Mouse (Mus musculus): Measurements from ENCODE around the gene Zfp933. TPM values are rescaled to one million over a fixed set of nuclear protein-coding genes. Genes with fewer than 3 reads are reported as not detected.

Zfp933 gene
- 7.2 TPM for polyA plus RNA-seq (2014; fragmentation: Illumina TruSeq; extraction: RNeasy Lipid Tissue Mini Kit (QIAGEN cat#74804); ENCODE audit: low read depth, low replicate concordance)

DNA sequence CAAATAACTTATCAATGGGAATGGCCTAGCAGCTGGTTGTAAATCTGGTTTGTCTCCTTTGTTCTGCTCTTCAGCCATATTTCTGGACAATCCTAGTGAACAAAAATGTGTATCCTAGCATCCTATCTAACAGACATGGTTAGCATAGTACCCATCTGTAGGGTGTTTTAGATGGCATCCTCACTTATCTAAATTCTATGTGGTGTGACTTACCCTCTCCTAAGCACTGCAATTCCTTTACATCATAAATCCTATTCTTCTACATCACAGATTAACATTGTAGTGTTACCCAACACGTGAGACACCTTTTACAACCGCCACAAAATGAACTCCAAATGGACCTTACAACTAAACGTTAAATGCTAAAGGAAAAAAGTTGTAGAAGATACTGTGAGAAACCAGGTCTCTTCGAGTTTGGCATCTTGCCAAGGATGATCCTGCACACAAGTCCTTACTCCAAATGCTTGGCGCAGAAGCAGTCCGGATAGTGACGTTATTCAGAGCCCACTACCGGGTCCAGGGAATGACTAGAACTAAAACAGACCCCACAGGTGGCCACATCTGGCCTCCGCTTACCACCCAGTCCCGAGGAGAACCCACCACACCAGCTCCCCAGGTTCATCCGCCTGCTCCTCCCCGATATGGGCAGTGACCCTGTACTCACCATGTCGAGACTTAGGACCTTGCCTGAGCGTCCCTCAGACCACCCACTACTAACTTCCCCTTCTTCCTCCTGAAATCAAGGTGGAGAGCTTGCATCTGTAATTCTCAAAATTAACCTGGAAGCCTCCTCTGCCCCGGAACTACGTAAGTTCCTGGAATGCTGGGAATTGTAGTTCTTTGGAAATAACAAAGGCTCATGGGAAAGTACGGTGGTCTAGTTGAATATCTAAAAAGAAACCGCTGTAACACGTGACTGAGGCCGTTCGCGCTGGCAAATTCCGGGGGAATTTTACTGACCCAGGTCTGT lies at the start of gene Zfp933:
Zfp933 (minus strand) TSS at position 753 of the 970 bp plus-strand sequence.

DNA sequence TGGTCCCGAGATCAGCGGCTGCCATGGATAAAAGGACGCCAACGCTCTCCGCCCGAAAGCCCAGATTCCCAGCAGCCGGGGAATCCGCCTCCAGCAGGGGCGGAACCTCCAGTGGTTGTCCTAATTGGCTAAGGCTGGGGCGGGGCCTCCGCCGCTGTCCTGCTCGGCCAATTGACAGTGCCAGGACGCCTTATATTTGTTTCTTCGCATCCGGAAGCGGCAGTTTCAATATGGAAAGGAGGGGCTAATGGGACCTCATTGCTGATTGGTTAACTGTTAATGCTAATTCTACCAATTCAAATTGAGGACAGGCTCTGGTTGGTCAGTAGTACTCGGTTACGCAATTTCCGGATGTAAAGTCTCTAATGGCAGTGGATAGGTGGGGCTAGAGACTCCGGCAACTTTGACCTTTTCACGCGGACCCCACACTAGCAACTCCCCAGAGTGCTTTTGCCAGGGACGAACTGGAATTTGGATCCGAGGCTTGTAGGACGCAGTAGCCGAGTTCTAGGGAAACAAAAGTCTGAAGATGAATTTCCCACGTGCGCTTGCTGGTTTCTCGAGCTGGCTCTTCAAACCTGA lies 20.4 kb upstream of the Zfp933 start, which contains the start of the genes Miip and Fv1:
Miip (minus strand) TSS at position 367 of the 582 bp plus-strand sequence.
Fv1 (plus strand) TSS at position 530 of the 582 bp plus-strand sequence.

DNA sequence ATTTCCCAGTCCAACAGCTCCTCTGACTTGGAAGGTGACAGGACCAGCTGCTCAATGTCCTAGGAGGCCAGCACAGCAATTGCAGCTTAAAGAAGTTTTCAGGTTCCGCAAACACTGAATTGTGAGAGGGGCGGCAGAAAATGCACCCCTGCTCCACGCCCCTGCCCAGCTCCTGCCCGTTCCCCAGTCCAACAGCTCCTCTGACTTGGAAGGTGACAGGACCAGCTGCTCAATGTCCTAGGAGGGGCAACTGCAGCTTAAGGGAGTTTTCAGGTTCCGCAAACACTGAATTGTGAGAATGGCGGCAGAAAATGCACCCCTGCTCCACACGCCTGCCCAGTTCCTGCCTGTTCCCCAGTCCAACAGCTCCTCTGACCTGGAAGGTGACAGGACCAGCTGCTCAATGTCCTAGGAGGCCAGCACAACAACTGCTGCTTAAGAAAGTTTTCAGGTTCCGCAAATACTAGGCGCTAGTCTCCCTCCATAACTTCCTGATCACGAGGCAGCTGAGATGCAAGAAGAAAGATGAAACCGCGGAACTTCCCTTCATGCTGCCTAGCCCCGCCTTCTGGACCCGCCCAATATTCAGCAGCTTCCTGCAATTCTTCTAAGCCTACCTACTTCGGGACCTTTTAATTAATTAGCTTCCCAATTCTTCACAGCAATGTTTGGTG lies 38.7 kb downstream of the Zfp933 start, which contains the start of gene Zfp984:
Zfp984 (minus strand) TSS at position 497 of the 674 bp plus-strand sequence.

Other genes starting within 250 kb of the Zfp933 start
- 0.34 TPM for gene Zfp979, start 205.9 kb downstream of the Zfp933 start, polyA plus RNA-seq (2014; fragmentation: Illumina TruSeq; extraction: RNeasy Lipid Tissue Mini Kit (QIAGEN cat#74804); ENCODE audit: low read depth, low replicate concordance)
- gene Zfp534, start 145.8 kb downstream of the Zfp933 start, polyA plus RNA-seq (2014; fragmentation: Illumina TruSeq; extraction: RNeasy Lipid Tissue Mini Kit (QIAGEN cat#74804); ENCODE audit: low read depth, low replicate concordance): not detected
- gene Zfp984, start 38.6 kb downstream of the Zfp933 start, polyA plus RNA-seq (2014; fragmentation: Illumina TruSeq; extraction: RNeasy Lipid Tissue Mini Kit (QIAGEN cat#74804); ENCODE audit: low read depth, low replicate concordance): 11.2 TPM
- 1.6 TPM for gene Miip, start 20.4 kb upstream of the Zfp933 start, polyA plus RNA-seq (2014; fragmentation: Illumina TruSeq; extraction: RNeasy Lipid Tissue Mini Kit (QIAGEN cat#74804); ENCODE audit: low read depth, low replicate concordance)
- gene Fv1, start 20.6 kb upstream of the Zfp933 start, polyA plus RNA-seq (2014; fragmentation: Illumina TruSeq; extraction: RNeasy Lipid Tissue Mini Kit (QIAGEN cat#74804); ENCODE audit: low read depth, low replicate concordance): 2.4 TPM
- gene Mfn2, start 56.3 kb upstream of the Zfp933 start, polyA plus RNA-seq (2014; fragmentation: Illumina TruSeq; extraction: RNeasy Lipid Tissue Mini Kit (QIAGEN cat#74804); ENCODE audit: low read depth, low replicate concordance): 21.5 TPM
- gene Plod1, start 88.4 kb upstream of the Zfp933 start, polyA plus RNA-seq (2014; fragmentation: Illumina TruSeq; extraction: RNeasy Lipid Tissue Mini Kit (QIAGEN cat#74804); ENCODE audit: low read depth, low replicate concordance): 3.8 TPM
- gene 2510039O18Rik, start 92.5 kb upstream of the Zfp933 start, polyA plus RNA-seq (2014; fragmentation: Illumina TruSeq; extraction: RNeasy Lipid Tissue Mini Kit (QIAGEN cat#74804); ENCODE audit: low read depth, low replicate concordance): 3.3 TPM
- not detected for gene Nppb, start 137.4 kb upstream of the Zfp933 start, polyA plus RNA-seq (2014; fragmentation: Illumina TruSeq; extraction: RNeasy Lipid Tissue Mini Kit (QIAGEN cat#74804); ENCODE audit: low read depth, low replicate concordance)
- gene Nppa, start 152.4 kb upstream of the Zfp933 start, polyA plus RNA-seq (2014; fragmentation: Illumina TruSeq; extraction: RNeasy Lipid Tissue Mini Kit (QIAGEN cat#74804); ENCODE audit: low read depth, low replicate concordance): not detected
- gene Clcn6, start 190.5 kb upstream of the Zfp933 start, polyA plus RNA-seq (2014; fragmentation: Illumina TruSeq; extraction: RNeasy Lipid Tissue Mini Kit (QIAGEN cat#74804); ENCODE audit: low read depth, low replicate concordance): 1.1 TPM
- 2.1 TPM for gene Mthfr, start 190.7 kb upstream of the Zfp933 start, polyA plus RNA-seq (2014; fragmentation: Illumina TruSeq; extraction: RNeasy Lipid Tissue Mini Kit (QIAGEN cat#74804); ENCODE audit: low read depth, low replicate concordance)
- gene Agtrap, start 239.7 kb upstream of the Zfp933 start, polyA plus RNA-seq (2014; fragmentation: Illumina TruSeq; extraction: RNeasy Lipid Tissue Mini Kit (QIAGEN cat#74804); ENCODE audit: low read depth, low replicate concordance): 1.2 TPM

Data from liver, adult 10 weeks (tissue).